9 mouse cellular contexts compared by ENCODE assay signal in genomic region chr11:58980381-58980990, GRCm38 (mm10). TPM values are rescaled to one million over a fixed set of nuclear protein-coding genes. Genes with fewer than 3 reads are reported as not detected.
DNase-seq lines count a peak whose midpoint lies in the region; ATAC-seq and TF ChIP-seq lines count a peak whose summit lies in the region.
"Had no signal": no experiment of that assay in that cellular context is flagged by ENCODE, and none has a peak within 500 bp of the region (broad histone marks: within the 10 kb centered on the region; RNA-seq: fewer than 3 reads in every experiment).

No protein-coding gene starts in this region.

- H3K36me3 ChIP-seq in hindbrain, postnatal 0 days (ENCODE audit: insufficient read depth, low read length) = peaks cover 24% of the 10 kb centered on the region; the same call in 1 of the 2 replicates
- peaks cover 14% of the 10 kb centered on the region for H3K36me3 ChIP-seq in liver, embryonic 16.5 days (ENCODE audit: control insufficient read depth, insufficient read depth)

- ATAC-seq in hindbrain, postnatal 0 days = no peak
- ATAC-seq in liver, embryonic 16.5 days (ENCODE audit: low read depth) = no peak

- TF ChIP-seq CTCF in layer of hippocampus, adult 2 months (conservative IDR thresholded peaks at IDR 0.05) = no peak
- TF ChIP-seq CTCF in hindbrain, postnatal 0 days (IDR thresholded peaks at IDR 0.05; ENCODE audit: low read depth) = no peak

- no peak overlapping the region for H3K9ac ChIP-seq in hindbrain, postnatal 0 days (replicated peaks; ENCODE audit: low read length)
- H3K9ac ChIP-seq in liver, embryonic 16.5 days (ENCODE audit: low read depth, low read length) = peak overlapping the region; percentile 92; the same call in 1 of the 2 replicates

- no peaks in the 10 kb centered on the region for H3K9me3 ChIP-seq in hindbrain, postnatal 0 days (ENCODE audit: low read length)
- H3K9me3 ChIP-seq in liver, embryonic 16.5 days (replicated peaks; ENCODE audit: control insufficient read depth, low read length) = no peaks in the 10 kb centered on the region

- peak overlapping the region; percentile 67; the same call in 1 of the 2 replicates for H3K4me3 ChIP-seq in layer of hippocampus, adult 2 months
- H3K4me3 ChIP-seq in hindbrain, postnatal 0 days (ENCODE audit: low read length) = no peak overlapping the region
- peak overlapping the region; percentile 21; the same call in 1 of the 2 replicates for H3K4me3 ChIP-seq in liver, embryonic 16.5 days (ENCODE audit: low read depth, low read length)

- H3K27me3 ChIP-seq in hindbrain, postnatal 0 days (ENCODE audit: insufficient read depth, low read length) = no peaks in the 10 kb centered on the region
- H3K27me3 ChIP-seq in liver, embryonic 16.5 days (ENCODE audit: control insufficient read depth, insufficient read depth, low read depth, low read length) = no peaks in the 10 kb centered on the region

- H3K27ac ChIP-seq in layer of hippocampus, adult 2 months = no peak overlapping the region
- no peak overlapping the region for H3K27ac ChIP-seq in hindbrain, postnatal 0 days
- H3K27ac ChIP-seq in liver, embryonic 16.5 days (ENCODE audit: low read length) = no peak overlapping the region

- 64% methylated on average over 5 of the region's 5 CpGs for WGBS in hindbrain, postnatal 0 days
- 71% methylated on average over 5 of the region's 5 CpGs for WGBS in liver, embryonic 16.5 days (ENCODE audit: insufficient replicate concordance)

- peak; percentile 53 for DNase-seq in adrenal gland, postnatal 10 days
- no peak for DNase-seq in adrenal gland, postnatal 4 days (ENCODE audit: low spot score in 2 of 2)
- no peak for DNase-seq in layer of hippocampus, adult 2 months (ENCODE audit: low spot score in 2 of 2)
- no peak for DNase-seq in layer of hippocampus, postnatal 25 days (ENCODE audit: extremely low spot score in 1 of 2, low spot score in 1 of 2)
- DNase-seq in hindbrain, postnatal 0 days (ENCODE audit: low spot score) = no peak
- DNase-seq in spleen, postnatal 4 days (ENCODE audit: low spot score in 2 of 2) = no peak
- no peak for DNase-seq in cerebellum, adult 11-12 months
- DNase-seq: thymus, adult 2 months had no signal

- H3K4me1 ChIP-seq in hindbrain, postnatal 0 days (ENCODE audit: insufficient read depth, low read length) = peaks cover 20% of the 10 kb centered on the region
- peaks cover 33% of the 10 kb centered on the region for H3K4me1 ChIP-seq in liver, embryonic 16.5 days (ENCODE audit: control insufficient read depth, low read depth, low read length)

- peak overlapping the region; percentile 100 for H3K4me2 ChIP-seq in hindbrain, postnatal 0 days (ENCODE audit: low read depth, low read length)
- H3K4me2 ChIP-seq in liver, embryonic 16.5 days (ENCODE audit: low read depth, low read length) = peak overlapping the region; percentile 92

RNA-seq across cellular contexts. Expression of gene Trim11, which starts 2.6 kb away (rescaled TPM):
- total RNA-seq in adrenal gland, postnatal 10 days (2021) = 10 to 100 TPM; 19.7 to 24.3 TPM
- 10 to 100 TPM; 34.1 to 34.8 TPM for total RNA-seq in adrenal gland, postnatal 4 days (2021)
- 10 to 100 TPM; 32.5 to 35.5 TPM for total RNA-seq in layer of hippocampus, adult 2 months (2021)
- total RNA-seq in layer of hippocampus, postnatal 25 days (2021) = 10 to 100 TPM; 26.2 to 29.7 TPM
- 31.7 and 31.8 TPM in 2 replicates for total RNA-seq in hindbrain, postnatal 0 days (2014; rRNA removed)
- polyA plus RNA-seq in hindbrain, postnatal 0 days (2015; fragmentation: Nextera tagmentation; extraction: Ambion mirVana) = 14.1 and 15.9 TPM in 2 replicates
- 8.2 and 8.7 TPM in 2 replicates for polyA plus RNA-seq in liver, embryonic 16.5 days (2015; fragmentation: Nextera tagmentation; extraction: Ambion mirVana)

RNA-seq across cellular contexts. Expression of gene Hist3h2a, which starts 26.0 kb away (rescaled TPM):
- 10 to 100 TPM; 30.8 to 37.5 TPM for total RNA-seq in adrenal gland, postnatal 10 days (2021)
- 10 to 100 TPM; 47.6 to 64.4 TPM for total RNA-seq in adrenal gland, postnatal 4 days (2021)
- total RNA-seq in layer of hippocampus, adult 2 months (2021) = 10 to 100 TPM; 66.0 to 69.3 TPM
- 10 to 100 TPM; 66.0 to 73.9 TPM for total RNA-seq in layer of hippocampus, postnatal 25 days (2021)
- 218 and 236 TPM in 2 replicates for total RNA-seq in hindbrain, postnatal 0 days (2014; rRNA removed)
- polyA plus RNA-seq in hindbrain, postnatal 0 days (2015; fragmentation: Nextera tagmentation; extraction: Ambion mirVana) = 49.6 and 53.3 TPM in 2 replicates
- polyA plus RNA-seq in liver, embryonic 16.5 days (2015; fragmentation: Nextera tagmentation; extraction: Ambion mirVana) = 21.2 and 24.4 TPM in 2 replicates

RNA-seq across cellular contexts. Expression of gene Trim17, which starts 26.0 kb away (rescaled TPM):
- under 1 TPM; 0.09 TPM for total RNA-seq in adrenal gland, postnatal 10 days (2021)
- total RNA-seq in adrenal gland, postnatal 4 days (2021) = under 1 TPM; 0.08 to 0.36 TPM
- 1 to 10 TPM; 5.3 to 6.5 TPM for total RNA-seq in layer of hippocampus, adult 2 months (2021)
- total RNA-seq in layer of hippocampus, postnatal 25 days (2021) = 1 to 10 TPM; 5.3 to 5.5 TPM
- 2.8 and 4.3 TPM in 2 replicates for total RNA-seq in hindbrain, postnatal 0 days (2014; rRNA removed)
- polyA plus RNA-seq in hindbrain, postnatal 0 days (2015; fragmentation: Nextera tagmentation; extraction: Ambion mirVana) = 0.55 and 0.74 TPM in 2 replicates
- polyA plus RNA-seq in liver, embryonic 16.5 days (2015; fragmentation: Nextera tagmentation; extraction: Ambion mirVana) = 0.15 and 0.19 TPM in 2 replicates

RNA-seq across cellular contexts. Expression of gene Hist3h2ba, which starts 31.8 kb away (rescaled TPM):
- total RNA-seq in adrenal gland, postnatal 10 days (2021) = 10 to 100 TPM; 23.0 to 32.1 TPM
- total RNA-seq in adrenal gland, postnatal 4 days (2021) = 10 to 100 TPM; 58.4 to 77.5 TPM
- total RNA-seq in layer of hippocampus, adult 2 months (2021) = 100 to 1,000 TPM in 1 of 2 experiments, 10 to 100 TPM in 1; 91.3 to 103 TPM
- 100 to 1,000 TPM in 1 of 2 experiments, 10 to 100 TPM in 1; 99.0 to 107 TPM for total RNA-seq in layer of hippocampus, postnatal 25 days (2021)
- total RNA-seq in hindbrain, postnatal 0 days (2014; rRNA removed) = 625 and 1,276 TPM in 2 replicates
- 103 and 109 TPM in 2 replicates for polyA plus RNA-seq in hindbrain, postnatal 0 days (2015; fragmentation: Nextera tagmentation; extraction: Ambion mirVana)
- polyA plus RNA-seq in liver, embryonic 16.5 days (2015; fragmentation: Nextera tagmentation; extraction: Ambion mirVana) = 17.9 and 22.4 TPM in 2 replicates

RNA-seq across cellular contexts. Expression of gene Rnf187, which starts 41.8 kb away (rescaled TPM):
- 100 to 1,000 TPM; 154 to 156 TPM for total RNA-seq in adrenal gland, postnatal 10 days (2021)
- 100 to 1,000 TPM; 171 to 181 TPM for total RNA-seq in adrenal gland, postnatal 4 days (2021)
- total RNA-seq in layer of hippocampus, adult 2 months (2021) = 100 to 1,000 TPM; 462 to 508 TPM
- 100 to 1,000 TPM; 505 to 581 TPM for total RNA-seq in layer of hippocampus, postnatal 25 days (2021)
- total RNA-seq in hindbrain, postnatal 0 days (2014; rRNA removed) = 975 and 1,069 TPM in 2 replicates
- 649 and 670 TPM in 2 replicates for polyA plus RNA-seq in hindbrain, postnatal 0 days (2015; fragmentation: Nextera tagmentation; extraction: Ambion mirVana)
- polyA plus RNA-seq in liver, embryonic 16.5 days (2015; fragmentation: Nextera tagmentation; extraction: Ambion mirVana) = 74.5 and 81.7 TPM in 2 replicates
